Mouse (Mus musculus) heart, postnatal 14 days (tissue): Measurements from ENCODE around the gene Stk38. TPM values are rescaled to one million over a fixed set of nuclear protein-coding genes. Genes with fewer than 3 reads are reported as not detected.

Experiments used
- DNase-seq, 2 experiments: peaks; one replicate each; pipeline ENCODE4 v3.0.0; 2021 to 2022
- intact Hi-C: fragments of 180-260 bp; cut with DNase I; formaldehyde crosslinking; loops from one replicate; pipeline ENCODE4 v1.15.1; 2025
- long read RNA-seq, 2 experiments: library from polyadenylated mRNA; stranded (forward); transcript quantifications; one replicate each; pipeline ENCODE4 v2.0.0; 2021
- total RNA-seq, 2 experiments: library from RNA; stranded (reverse); gene quantifications; 2 replicates each; pipeline ENCODE4 v1.2.3; 2021

Stk38 gene
- total RNA-seq: 10 to 100 TPM; 47.6 to 48.8 TPM
- long read RNA-seq, experiment 1, transcript Stk38-201 (14 exons, 3,351 nt): major isoform, 36 of 54 reads
- long read RNA-seq, experiment 1, transcript Stk38-202 (14 exons, 3,354 nt): minor isoform, 7 of 54 reads
- long read RNA-seq, experiment 1, partial matches to known transcripts: 3 of 54 reads
- long read RNA-seq, experiment 1, other reads (novel, unspliced or antisense): 8 of 54 reads
- long read RNA-seq, experiment 2, transcript Stk38-202 (14 exons, 3,354 nt): minor isoform, 13 of 69 reads
- long read RNA-seq, experiment 2, transcript Stk38-201 (14 exons, 3,351 nt): major isoform, 39 of 69 reads
- long read RNA-seq, experiment 2, partial matches to known transcripts: 2 of 69 reads
- long read RNA-seq, experiment 2, other reads (novel, unspliced or antisense): 15 of 69 reads

DNA sequence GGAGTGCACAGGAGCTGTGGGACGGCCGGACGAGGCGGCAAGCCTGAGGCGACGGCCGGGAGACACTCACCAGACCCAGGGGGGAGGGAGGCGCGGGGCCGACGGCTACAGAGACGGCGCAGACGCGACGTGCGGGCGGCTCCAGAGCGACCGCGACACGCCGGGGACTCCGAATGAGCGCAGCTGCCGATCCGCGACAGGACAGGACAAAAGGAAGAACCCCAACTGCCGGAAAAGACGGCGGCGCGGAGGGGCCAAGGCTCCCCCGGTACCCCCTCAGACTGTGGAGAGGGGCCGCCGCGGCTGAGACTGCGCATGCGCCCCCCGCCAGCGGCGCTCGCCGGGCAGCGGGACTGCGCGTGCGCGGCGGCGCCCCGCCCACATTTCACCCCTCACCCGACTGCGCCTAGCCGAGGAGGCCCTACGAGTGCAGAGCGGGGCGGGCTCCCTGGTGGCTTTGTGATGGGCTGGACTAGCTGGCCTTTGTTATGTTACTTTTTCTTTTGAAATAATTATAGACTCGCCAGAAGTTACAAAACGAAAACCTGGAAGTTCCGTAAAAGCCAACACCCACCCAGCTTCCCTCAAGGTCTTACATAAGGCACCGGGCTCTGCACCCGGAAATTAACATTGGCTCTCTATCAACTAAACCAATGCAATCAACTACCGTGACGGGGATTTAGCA, at the start of gene Stk38:
Gene Stk38, minus strand, starts transcription at position 355 of the 685 bp plus-strand sequence.
- intact Hi-C loops: loop anchor here (5.0 kb wide), 1 partner anchor 55 kb away; the partner anchor contains the start of gene Kctd20
- peak; percentile 97 to 98 for DNase-seq

DNA sequence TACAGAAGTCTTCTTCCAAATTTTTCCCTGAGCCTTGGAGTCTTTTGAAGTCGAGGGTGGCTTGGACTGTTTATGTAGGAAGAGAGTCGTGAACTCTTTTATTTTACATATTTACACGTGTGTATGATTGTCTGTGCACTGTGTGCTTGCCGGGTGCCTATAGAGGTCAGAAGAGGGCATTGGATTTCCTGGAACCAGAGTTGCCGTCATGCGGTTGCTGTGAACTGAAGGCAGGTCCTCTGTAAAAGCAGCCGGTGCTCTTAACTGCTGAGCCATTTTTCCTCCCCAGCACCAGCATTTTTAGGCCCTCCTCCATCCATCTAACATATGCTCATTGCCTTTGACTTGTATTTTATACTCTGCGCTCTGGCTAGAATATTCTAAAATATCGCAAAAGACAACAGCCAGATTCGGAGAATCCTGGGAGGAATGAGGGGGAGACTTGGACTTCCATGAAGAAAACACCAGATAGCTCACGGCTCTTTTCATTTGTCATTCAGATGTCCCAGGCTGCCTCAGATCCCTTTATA, 49.6 kb upstream of the Stk38 start:
- DNase-seq: no peak
- intact Hi-C loops: no loop called here

DNA sequence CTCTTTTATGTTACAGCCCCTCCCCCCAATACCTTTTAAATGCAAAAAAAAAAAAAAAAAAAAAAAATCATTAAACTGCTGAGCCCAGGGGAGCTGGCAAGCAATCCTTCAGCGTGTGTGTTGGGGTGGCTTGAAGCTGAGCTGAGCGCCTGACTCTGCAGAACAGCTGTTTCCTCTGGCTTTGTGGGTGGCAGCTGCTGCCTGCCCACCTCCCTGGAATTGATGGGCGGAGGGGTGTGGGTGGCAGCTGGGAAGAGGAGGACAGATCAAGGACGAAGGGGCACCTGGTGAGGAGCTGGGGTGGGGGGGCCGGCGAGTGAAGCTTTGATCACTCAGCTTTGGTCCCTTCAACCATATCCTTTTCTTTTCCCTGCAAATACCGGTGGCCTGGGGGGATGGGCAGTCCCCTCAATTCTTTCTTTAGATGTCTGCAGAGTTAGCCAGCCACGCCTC, 48.9 kb upstream of the Stk38 start:
- no peak for DNase-seq
- intact Hi-C loops: no loop called here

DNA sequence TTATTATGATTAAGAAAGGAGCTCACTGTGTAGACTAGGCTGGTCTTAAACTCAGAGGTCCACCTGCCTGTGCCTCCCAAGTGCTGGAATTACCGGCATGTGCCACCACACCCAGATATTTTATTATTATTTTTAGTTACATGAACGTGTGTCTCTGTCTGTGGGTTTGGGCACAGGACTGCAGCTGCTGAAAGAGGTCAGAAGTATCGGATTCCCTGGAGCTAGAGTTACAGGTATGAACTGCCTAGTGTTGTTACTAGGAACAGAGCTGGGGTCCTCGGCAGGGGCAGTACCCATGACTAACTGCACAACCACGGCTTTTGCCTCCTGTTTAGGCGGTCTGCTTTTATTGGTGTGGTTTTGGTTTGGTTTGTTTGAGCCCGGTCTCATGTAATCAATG, 48.4 kb upstream of the Stk38 start:
- intact Hi-C loops: no loop called here
- no peak for DNase-seq

DNA sequence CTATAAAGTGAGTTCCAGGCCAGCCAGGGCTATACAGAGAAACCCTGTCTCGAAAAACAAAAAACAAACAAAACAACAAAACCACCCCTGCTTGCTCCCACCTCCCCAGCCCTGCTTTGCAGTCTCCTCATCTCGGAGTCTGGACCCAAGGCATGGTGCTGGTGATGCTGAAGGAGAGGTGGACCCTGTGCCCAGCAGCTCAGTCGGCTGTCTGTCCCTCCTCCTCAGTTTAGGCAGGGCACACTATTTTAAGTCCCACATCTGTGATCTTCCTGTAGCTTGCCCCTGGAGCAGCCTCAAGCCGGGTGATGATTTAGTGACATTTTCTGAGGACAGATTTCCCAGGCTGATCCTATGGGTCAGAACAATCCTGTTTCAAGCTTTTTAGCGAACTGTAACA, 47.8 kb upstream of the Stk38 start:
- intact Hi-C loops: no loop called here
- no peak for DNase-seq

DNA sequence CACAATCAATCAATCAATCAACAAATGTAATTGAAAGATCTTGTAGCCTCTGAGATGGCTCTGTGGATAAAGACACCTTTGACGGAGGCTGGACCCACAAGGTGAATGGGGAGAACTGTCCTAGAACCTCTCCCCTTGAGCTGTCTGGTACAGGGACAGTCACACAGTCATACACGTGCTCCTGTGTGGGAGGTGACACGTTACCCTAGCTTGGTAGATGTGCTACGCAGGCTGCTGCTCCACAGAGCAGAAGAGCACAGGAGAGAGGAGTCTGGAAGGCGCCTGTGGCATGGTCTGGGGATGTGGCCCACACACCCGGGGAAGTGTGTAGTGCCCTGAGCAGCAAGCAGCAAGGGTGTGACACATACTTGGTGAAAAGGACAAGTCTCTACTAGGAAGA, 46.6 kb upstream of the Stk38 start:
- DNase-seq: no peak
- intact Hi-C loops: no loop called here

DNA sequence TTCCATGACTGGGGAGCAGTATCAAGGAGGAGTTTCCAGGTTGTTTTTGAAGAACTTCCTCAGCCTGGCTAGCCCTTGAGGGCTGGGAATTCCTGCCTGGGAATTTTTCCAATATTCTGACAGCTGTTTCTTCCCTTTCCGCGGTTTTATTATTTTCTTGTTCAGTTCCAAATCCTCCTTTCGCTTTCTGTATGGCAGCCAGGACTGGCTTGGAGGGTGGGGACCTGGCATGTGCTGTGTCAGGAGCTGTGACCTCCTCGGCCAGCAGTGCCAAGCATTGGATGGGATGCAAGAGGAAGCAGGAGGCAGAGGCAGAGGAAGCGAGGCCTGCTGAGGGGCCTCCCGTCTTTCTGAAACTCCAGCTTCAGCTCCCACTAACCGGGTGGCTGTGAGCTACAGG, 46.0 kb upstream of the Stk38 start:
- peak; percentile 62 to 74 for DNase-seq
- intact Hi-C loops: no loop called here

DNA sequence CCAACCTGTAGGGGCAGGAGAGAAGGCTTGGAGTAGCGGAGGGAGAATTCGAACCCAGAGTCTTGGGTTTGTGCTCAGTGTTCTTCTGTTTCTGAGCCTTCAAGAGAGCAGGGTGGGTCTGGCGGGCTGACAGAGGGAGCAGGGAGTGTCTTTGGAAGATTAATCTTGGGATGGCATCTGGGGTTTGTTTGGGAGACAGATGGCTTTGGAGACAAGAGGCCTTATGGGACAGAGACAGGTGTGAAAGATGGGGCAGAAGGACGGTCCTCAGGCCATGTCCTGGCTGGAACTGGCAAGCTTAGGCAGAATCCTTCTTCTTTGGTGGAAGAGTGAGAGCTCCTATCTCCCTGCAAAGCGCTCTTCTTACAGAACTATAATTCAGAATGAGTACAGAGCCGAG, 45.3 kb upstream of the Stk38 start:
- no peak for DNase-seq
- intact Hi-C loops: no loop called here

DNA sequence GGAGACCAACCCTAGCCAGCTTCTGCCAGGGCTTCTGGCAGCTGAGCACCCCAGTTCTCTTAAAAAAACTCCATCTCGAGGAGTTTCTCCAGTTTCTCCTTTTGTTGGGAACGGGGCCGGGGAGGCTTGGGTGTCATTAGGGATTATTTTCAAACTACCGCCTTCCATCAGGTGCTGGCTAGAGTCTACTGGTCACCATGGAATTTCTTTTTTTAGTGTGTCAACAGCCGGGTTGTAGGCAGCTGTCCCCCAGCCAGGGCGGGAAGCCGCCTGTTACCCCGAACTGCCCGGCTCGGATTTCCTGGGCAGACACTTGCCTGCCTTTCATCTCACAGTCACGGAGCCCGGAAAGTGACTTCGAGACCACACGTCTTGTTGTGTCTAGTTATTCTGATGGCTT, 43.0 kb upstream of the Stk38 start:
- intact Hi-C loops: loop anchor here (1.0 kb wide), 1 partner anchor 121 kb away; no protein-coding TSS in a partner anchor
- peak in 1 of 2 experiments; percentile 37 for DNase-seq

DNA sequence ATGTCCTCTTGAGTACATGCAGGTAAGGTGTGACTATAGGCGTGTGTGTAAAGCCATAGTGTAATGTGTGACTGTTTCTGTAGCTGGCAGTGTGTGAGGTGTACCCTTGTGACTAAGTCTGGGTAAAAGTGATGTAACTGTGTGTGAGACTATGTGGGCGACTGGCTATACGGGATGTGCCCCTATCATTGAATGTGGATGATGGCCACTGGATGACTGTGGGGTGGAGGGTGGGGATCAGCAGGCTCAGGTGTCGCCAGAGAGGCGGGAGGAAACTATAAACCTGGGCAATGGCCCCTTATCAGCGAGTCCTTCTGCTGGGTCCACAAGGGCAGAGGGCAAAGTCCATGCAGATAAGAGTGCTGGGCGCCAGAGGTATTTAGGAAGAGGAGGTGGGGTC, 42.1 kb upstream of the Stk38 start:
- intact Hi-C loops: loop anchor here (1.0 kb wide), 2 partner anchors 45 to 121 kb away; no protein-coding TSS in a partner anchor

DNA sequence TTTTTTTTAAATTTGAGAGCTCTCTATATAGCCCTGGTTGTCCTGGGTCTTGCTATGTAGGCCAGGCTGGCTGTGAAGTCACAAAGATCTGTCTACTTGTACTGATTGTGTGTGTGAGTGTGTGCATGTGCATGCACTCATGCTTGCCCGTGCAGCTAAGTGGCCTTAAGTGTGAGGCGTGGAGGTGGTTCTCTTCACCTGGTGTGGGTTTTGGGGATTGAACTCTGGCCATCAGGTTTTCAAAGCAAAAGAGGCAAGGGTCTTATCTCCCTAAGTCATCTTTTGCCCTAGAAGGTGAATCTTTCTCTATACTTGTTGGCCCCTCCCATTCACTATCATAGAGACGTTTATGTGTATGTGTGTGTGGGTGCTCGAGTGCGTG, 41.7 kb upstream of the Stk38 start:
- no peak for DNase-seq
- intact Hi-C loops: loop anchor here (1.0 kb wide), 1 partner anchor 46 kb away; no protein-coding TSS in a partner anchor

More for the DNA sequence above, 42.1 kb upstream of the Stk38 start:
- DNase-seq: no peak

DNA sequence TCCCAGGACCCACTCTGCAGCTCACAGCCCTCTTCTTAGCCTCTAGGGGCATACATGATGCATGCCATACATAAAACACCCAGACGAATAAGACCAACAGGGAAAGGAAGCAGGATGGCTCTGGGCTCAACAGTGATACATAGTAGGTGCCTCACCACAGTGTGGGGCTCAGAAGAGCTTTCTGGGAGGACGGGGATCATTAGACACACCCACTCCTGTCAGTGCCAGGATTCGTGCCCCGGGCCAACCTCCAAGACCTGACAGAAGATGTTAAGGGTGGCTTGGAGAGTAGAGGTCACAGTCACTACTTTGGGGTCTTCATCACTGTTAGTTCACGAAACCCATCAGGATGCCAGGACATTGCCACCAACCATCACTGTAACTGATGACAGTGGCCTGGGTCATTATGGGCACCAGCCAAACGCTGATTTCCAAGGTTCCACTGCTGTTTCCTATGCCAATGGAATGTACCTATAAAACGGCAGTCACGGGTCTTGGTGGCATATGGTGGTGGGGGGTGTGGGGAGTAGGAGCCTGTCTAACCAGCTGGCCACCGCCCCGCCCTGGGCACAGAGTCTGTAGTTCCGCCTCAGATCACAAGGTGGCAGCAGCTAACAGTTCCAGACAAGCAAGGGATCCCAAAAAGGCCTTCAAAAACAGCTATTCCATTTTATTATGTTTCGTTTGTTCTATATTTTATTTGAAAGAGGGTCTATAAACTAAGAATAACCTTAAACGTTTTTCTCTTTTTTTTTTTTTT, 41.1 kb upstream of the Stk38 start:
- intact Hi-C loops: loop anchor here (1.0 kb wide), 1 partner anchor 46 kb away; no protein-coding TSS in a partner anchor
- peak; percentile 86 to 93 for DNase-seq

DNA sequence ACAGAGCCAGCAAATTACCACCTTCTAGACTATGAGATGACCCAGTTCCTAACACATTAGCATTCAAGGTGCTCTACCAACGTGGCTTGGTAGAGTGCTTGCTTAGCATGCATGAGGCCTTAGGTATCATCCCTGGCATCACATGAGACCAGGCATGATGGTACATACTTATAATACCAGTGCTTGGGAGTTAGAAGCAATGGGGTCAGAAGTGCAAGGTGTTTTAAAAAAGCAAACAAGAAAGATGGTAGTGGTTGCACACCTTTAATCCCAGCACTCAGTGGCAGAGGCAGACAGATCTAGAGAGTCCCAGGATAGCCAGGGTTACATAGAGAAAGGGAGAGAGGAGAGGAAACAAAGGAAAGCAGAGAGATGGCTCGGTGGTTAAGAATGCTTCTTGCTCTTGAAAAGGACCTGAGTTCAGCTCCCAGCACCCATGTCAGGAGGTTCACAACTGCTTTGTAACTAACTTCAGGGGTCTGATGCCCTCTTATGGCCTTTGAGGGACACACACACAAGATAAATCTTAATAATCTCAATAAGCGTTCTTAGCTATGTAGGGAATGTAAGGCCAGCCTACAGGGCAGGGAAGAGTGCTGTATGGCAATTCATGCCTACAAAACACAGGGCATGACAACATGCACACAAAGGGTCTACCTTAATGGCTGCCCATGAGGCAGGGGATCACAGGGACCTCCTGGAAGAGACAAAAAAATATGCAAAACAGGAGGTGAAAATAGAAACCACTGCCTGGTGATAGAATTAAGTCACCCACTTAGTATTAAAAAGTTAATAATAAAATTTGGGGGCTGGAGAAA, 40.1 kb upstream of the Stk38 start:
- intact Hi-C loops: no loop called here
- DNase-seq: no peak

DNA sequence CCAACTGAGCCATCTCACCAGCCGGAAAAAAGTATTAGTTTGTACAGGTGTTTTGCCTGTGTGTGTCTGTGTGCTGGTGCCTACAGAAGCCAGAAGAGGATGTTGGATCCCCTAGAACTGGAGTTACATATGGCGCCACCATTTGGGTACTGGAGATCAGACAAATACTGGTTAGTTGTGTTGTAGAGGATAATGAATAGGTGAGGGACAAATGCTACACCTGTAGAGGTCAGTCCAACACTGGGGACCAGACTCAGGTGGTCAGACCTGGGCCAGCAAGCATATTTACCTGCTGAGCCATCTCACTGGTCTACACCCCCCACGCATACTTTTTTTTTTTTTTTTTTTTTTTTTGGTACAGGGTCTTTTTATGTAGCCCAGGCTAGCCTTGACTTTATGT, 39.1 kb upstream of the Stk38 start:
- intact Hi-C loops: no loop called here
- no peak for DNase-seq

DNA sequence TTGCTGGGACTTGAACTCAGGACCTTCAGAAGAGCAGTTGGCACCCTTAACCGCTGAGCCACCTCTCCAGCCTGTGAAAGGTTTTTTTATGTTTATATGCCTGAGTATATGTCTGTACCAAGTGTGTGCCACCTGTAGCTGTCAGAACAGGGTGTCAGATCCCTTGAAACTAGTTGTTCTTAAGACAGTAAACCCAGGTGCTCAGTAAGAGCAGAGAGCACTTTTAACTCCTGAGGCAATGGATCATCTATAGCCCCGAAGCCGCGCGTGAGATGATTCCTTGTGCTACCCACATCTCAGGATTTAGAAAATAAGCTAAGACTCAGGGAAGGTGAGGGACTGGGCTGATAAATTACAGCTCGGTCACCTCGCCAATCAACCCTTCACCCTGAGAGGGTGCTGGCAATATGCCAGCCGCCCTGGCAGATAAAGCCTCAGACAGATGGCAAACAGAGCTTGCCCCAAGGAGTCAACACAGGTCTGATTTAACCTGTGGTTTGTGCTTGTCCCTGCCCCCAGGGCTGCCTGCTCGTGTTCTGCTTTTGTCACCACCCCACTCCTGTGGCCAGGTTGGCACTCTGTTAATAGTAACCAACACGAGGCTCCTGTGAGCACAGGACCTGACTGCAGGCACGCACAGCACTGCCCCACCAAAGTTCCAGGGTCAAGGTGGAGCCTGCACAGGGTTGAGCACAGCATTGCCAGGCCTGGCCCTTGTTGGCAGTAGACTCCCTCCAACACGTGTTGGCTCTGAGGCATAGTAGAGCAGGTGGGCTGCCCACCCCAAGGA, 38.1 kb upstream of the Stk38 start:
- intact Hi-C loops: loop anchor here (2.0 kb wide), 1 partner anchor 201 kb away; no protein-coding TSS in a partner anchor
- peak; percentile 50 to 57 for DNase-seq

DNA sequence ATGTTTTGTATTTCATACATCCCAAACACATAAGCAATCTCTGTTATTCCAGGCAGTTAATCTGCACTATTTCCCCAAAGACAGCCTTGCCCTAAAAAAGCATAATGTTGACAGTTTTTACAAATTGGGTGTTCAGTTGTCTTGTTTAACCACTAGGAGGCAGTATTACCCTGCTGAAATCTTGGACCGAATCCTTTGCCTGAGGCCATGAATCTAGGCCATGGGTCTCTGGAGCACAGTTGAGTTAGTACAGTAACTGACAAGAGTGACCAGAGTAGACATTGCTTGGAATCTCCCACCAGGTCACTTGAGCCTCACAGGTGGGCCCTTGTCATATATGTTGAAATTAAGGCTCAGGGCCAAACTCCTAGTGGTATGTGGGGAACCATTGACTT, 37.1 kb upstream of the Stk38 start:
- no peak for DNase-seq
- intact Hi-C loops: loop anchor here (2.0 kb wide), 1 partner anchor 202 kb away; no protein-coding TSS in a partner anchor

DNA sequence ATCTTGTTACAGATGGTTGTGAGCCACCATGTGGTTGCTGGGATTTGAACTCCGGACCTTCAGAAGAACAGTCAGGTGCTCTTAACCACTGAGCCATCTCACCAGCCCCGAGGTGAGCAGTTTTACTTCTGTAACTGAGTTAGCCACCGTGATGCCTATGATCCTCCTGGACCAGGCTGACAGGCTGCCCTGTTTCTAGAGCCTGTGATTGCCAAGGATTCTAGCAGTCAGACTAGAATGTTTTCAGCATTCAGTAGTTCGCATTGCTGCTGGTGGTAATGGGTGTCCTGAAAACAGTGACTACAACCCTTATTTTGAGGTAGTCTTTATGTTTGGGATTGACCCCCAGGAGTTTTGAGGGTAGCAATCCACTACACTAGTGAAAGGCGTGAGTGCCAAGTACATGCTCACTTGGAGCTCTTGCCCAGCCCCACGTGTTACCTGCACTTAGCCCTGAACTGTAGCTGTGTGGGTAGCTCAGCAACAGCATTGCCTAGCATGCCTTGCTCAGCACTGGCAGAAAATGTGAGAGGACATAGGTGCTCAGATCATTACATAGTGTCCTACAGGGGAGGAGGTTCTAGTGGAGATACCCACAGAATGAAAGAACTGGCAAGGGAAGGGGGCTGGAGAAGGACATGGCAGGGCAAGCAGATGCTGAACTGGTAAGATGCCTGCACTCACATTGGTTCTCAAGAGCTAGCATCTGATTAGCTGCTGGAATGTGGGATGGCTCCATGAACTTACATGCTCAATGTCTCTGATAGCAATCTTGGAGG, 36.5 kb upstream of the Stk38 start:
- intact Hi-C loops: loop anchor here (2.0 kb wide), 1 partner anchor 202 kb away; no protein-coding TSS in a partner anchor
- no peak for DNase-seq

DNA sequence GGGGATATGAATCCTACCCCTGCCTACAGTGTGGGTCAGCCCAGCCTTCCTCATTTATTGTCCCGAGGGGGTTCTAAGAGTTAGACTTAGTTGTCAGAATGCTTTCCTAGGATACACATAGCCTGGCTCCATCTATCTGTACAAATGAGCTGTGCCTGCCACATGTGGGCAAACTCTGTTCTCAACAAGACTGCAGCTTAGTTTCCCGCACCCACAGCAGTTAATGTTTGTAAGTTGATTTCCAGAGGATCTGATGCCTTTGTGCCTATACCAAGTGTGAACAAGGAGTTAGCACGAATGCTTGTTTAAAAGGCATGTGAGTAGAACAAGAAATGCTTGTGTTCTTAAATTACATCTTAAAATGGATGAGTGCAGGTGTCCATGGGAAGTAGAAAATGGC, 35.8 kb upstream of the Stk38 start:
- no peak for DNase-seq
- intact Hi-C loops: no loop called here
